Mouse (Mus musculus) E14TG2a.4 (cell line): Measurements from ENCODE around the gene Traip.

Experiments
- CTCF ChIP-seq: conservative IDR thresholded peaks from 2 replicates; pipeline ENCODE4 v1.5.1; 2014; ENCODE audit warnings: low read length
- NANOG ChIP-seq: IDR thresholded peaks from 2 replicates; pipeline ENCODE4 v1.6.1; 2014; ENCODE audit warnings: borderline replicate concordance, low read length, mixed read lengths
- POU5F1 ChIP-seq: IDR thresholded peaks from 2 replicates; pipeline ENCODE4 v1.6.1; 2014; ENCODE audit warnings: low read length, borderline replicate concordance

- TF ChIP-seq CTCF = no peak
- TF ChIP-seq POU5F1 = no peak
- TF ChIP-seq NANOG = no peak
Measured at GRCm38 (mm10) chr9:107906967-107907800, 42.8 kb upstream of the Traip start.
